Mouse (Mus musculus): ENCODE results near the gene Foxo3. TPM values are rescaled to one million over a fixed set of nuclear protein-coding genes. Genes with fewer than 3 reads are reported as not detected.

Foxo3 gene
- polyA plus RNA-seq, 1 experiment from 2014 or later: 7.1 TPM

DNA sequence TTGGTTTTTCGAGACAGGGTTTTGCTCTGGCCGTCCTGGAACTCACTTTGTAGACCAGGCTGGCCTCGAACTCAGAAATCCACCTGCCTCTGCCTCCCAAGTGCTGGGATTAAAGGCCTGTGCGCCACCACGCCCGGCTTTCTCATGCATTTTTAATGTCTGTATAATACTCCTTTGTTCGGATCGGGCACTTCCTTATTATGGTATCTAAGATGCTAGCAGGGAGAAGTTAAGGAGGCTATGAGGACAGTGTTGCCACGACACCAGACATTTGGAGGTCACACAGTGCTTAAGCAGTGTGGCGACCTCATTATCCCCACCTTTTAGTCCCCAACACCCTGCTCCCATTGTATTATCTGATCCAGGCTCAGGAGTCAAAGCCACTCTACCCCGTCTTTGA lies 97.8 kb downstream of the Foxo3 start:
- Histone ChIP-seq H3K4me2 (ENCODE audit: low read length) (no peak overlapping the region), H3K9me3 (ENCODE audit: control insufficient read depth, low read length) (no peaks in the 10 kb centered on the region), H3K9ac (ENCODE audit: low read length) (no peak overlapping the region), H3K27ac (replicated peaks in 1 of 2; ENCODE audit: control insufficient read depth in 1 of 2, insufficient read depth in 1 of 2, low read depth in 2 of 2, low read length in 2 of 2) (no peak overlapping the region), H3K27me3 (ENCODE audit: control insufficient read depth, insufficient read depth, low read length) (no peaks in the 10 kb centered on the region), H3K4me3 (ENCODE audit: control insufficient read depth in 1 of 2, insufficient read depth in 1 of 2, low read depth in 1 of 2, low read length in 2 of 2) (no peak overlapping the region), H3K4me1 (ENCODE audit: control insufficient read depth in 2 of 2, insufficient read depth in 2 of 2, low read length in 2 of 2) (no peaks in the 10 kb centered on the region), H3K36me3 (ENCODE audit: control insufficient read depth, insufficient read depth, low read length) (peaks cover 9% of the 10 kb centered on the region)
- WGBS: 93% methylated on average over 11 of the region's 11 CpGs
- no peak for ATAC-seq (ENCODE audit: insufficient number of reproducible peaks, insufficient read depth, low FRiP score, low read depth)

DNA sequence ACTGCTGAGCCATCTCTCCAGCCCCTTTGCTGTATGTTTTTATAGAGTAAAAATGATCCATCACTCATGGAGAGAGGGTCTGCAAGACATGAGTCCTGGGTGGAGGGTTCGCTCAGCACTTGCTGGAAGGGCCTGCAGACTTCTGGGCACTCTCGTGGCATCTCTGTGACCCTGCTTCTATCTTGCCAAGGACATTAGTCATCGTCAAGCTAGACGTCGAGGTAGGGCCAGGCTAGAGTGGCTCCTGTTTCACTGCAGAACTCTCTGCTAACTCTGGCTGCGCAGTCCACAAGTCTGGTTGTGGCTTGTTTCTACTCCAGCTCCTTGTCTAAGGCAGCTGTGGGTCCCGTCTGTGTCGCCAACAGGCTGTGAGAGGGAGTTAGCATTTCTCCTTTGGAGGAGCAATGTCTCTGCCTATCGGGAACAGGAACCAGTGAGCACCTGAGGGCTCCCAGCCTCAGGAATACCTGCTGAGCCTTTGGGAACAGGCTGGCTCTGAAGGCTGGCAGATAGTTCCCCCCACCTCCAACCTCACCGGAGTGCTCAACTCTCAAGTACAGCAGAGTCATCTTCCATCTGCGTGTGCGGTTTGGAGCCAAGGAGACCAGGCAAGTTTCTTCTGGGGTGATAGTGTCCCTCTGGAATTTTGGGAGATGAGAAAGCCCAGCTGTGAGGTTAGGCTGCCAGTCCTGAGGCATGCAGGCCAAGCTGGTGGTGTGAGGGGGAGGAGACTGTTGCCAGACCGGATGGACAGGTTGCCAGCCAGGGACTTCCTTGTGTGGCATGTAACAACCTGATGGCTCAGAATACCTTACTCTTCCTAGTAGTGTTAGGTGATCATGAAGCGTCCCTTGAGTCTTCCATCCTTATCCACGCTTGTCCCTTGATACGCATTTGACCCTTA lies 98.5 kb downstream of the Foxo3 start:
- H3K9ac ChIP-seq (ENCODE audit: low read length): no peak overlapping the region
- no peaks in the 10 kb centered on the region for H3K4me1 ChIP-seq (ENCODE audit: control insufficient read depth in 2 of 2, insufficient read depth in 2 of 2, low read length in 2 of 2)
- no peak overlapping the region for H3K4me2 ChIP-seq (ENCODE audit: low read length)
- ATAC-seq (ENCODE audit: insufficient number of reproducible peaks, insufficient read depth, low FRiP score, low read depth): no peak
- 77% methylated on average over 16 of the region's 16 CpGs for WGBS
- no peaks in the 10 kb centered on the region for H3K9me3 ChIP-seq (ENCODE audit: control insufficient read depth, low read length)
- H3K27me3 ChIP-seq (ENCODE audit: control insufficient read depth, insufficient read depth, low read length): no peaks in the 10 kb centered on the region
- H3K27ac ChIP-seq (replicated peaks in 1 of 2; ENCODE audit: control insufficient read depth in 1 of 2, insufficient read depth in 1 of 2, low read depth in 2 of 2, low read length in 2 of 2): no peak overlapping the region
- peaks cover 3% of the 10 kb centered on the region; the same call in 1 of the 2 replicates for H3K36me3 ChIP-seq (ENCODE audit: control insufficient read depth, insufficient read depth, low read length)
- H3K4me3 ChIP-seq (ENCODE audit: control insufficient read depth in 1 of 2, insufficient read depth in 1 of 2, low read depth in 1 of 2, low read length in 2 of 2): no peak overlapping the region

DNA sequence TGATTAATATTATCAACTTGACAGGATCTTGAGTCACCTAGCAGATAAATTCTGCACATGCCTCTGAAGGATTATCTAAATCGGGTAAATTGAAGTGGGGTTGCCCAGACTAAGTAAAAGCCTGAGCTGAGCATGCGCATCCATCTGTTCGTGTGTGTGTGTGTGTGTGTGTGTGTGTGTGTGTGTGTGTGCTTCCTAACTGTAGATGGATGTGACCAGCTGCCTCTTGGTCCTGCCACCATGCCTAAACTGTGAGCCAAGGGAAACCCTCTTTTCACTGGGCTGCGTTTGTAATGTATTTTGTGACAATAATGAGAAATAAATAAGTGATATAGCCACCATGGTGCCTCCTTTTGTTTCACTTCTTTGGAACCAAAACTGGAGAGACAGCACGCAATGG lies 102.3 kb downstream of the Foxo3 start:
- Histone ChIP-seq H3K9ac (ENCODE audit: low read length) (no peak overlapping the region), H3K9me3 (ENCODE audit: control insufficient read depth, low read length) (no peaks in the 10 kb centered on the region), H3K36me3 (ENCODE audit: control insufficient read depth, insufficient read depth, low read length) (no peaks in the 10 kb centered on the region; the same call in 1 of the 2 replicates), H3K4me3 (ENCODE audit: control insufficient read depth in 1 of 2, insufficient read depth in 1 of 2, low read depth in 1 of 2, low read length in 2 of 2) (no peak overlapping the region), H3K27me3 (ENCODE audit: control insufficient read depth, insufficient read depth, low read length) (no peaks in the 10 kb centered on the region), H3K27ac (replicated peaks in 1 of 2; ENCODE audit: control insufficient read depth in 1 of 2, insufficient read depth in 1 of 2, low read depth in 2 of 2, low read length in 2 of 2) (no peak overlapping the region), H3K4me2 (ENCODE audit: low read length) (no peak overlapping the region), H3K4me1 (ENCODE audit: control insufficient read depth in 2 of 2, insufficient read depth in 2 of 2, low read length in 2 of 2) (peaks cover 0 to 6% of the 10 kb centered on the region in 2 experiments; a peak in 1 of 4 replicates)
- WGBS: 68% methylated on average over 5 of the region's 5 CpGs
- ATAC-seq (ENCODE audit: insufficient number of reproducible peaks, insufficient read depth, low FRiP score, low read depth): no peak

DNA sequence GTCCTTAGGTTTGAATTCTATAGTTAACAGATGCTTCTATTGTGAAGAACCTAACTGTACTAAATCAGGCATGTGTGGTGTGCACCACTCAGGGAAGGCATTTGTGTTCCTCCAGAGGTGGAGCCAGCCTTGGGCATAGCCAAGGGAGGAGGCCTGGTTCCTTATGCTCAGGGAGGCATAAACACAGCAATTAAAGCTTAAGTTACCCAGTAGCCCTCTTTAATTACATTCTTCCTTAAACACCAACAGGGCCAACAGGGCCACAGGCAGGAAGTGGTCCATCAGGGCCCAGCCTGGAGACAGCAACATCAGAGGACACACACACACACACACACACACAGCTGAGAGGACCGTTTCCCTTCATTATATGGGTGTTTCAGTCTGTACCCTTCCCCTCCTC lies 102.7 kb downstream of the Foxo3 start:
- Histone ChIP-seq H3K4me3 (ENCODE audit: control insufficient read depth in 1 of 2, insufficient read depth in 1 of 2, low read depth in 1 of 2, low read length in 2 of 2) (no peak overlapping the region), H3K4me2 (ENCODE audit: low read length) (no peak overlapping the region), H3K9ac (ENCODE audit: low read length) (no peak overlapping the region), H3K27ac (replicated peaks in 1 of 2; ENCODE audit: control insufficient read depth in 1 of 2, insufficient read depth in 1 of 2, low read depth in 2 of 2, low read length in 2 of 2) (no peak overlapping the region), H3K4me1 (ENCODE audit: control insufficient read depth in 2 of 2, insufficient read depth in 2 of 2, low read length in 2 of 2) (peaks cover 0 to 6% of the 10 kb centered on the region in 2 experiments; a peak in 1 of 4 replicates), H3K36me3 (ENCODE audit: control insufficient read depth, insufficient read depth, low read length) (no peaks in the 10 kb centered on the region; the same call in 1 of the 2 replicates), H3K27me3 (ENCODE audit: control insufficient read depth, insufficient read depth, low read length) (no peaks in the 10 kb centered on the region), H3K9me3 (ENCODE audit: control insufficient read depth, low read length) (no peaks in the 10 kb centered on the region)
- WGBS: 26% methylated on average over 1 of the region's 1 CpGs
- ATAC-seq (ENCODE audit: insufficient number of reproducible peaks, insufficient read depth, low FRiP score, low read depth): no peak

DNA sequence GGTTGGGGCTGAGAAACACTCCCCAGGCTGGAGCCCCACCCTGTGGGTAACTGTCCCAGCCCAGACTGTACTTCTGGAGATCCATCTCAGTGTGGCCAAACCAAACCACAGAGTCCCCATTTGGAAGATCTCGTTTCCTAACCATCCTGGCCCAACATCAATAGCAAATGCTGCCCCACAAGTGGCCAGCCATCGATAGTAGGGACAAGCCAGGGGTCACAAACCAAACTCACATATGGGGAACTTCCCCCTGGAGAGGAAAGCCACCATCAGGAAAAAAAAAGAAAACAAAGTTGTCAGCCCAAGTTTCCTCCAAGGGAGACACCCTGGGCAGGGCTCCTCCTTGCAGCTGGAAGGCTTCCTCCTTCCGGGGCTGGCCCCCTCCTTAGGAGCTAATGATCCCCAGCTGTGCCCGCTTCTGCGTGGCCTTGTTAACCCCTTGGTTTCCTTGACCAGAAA lies 105.6 kb downstream of the Foxo3 start:
- 31% methylated on average over 5 of the region's 5 CpGs for WGBS
- Histone ChIP-seq H3K4me3 (ENCODE audit: control insufficient read depth in 1 of 2, insufficient read depth in 1 of 2, low read depth in 1 of 2, low read length in 2 of 2) (no peak overlapping the region), H3K4me1 (ENCODE audit: control insufficient read depth in 2 of 2, insufficient read depth in 2 of 2, low read length in 2 of 2) (peaks cover 0 to 6% of the 10 kb centered on the region in 2 experiments; a peak in 1 of 4 replicates), H3K36me3 (ENCODE audit: control insufficient read depth, insufficient read depth, low read length) (no peaks in the 10 kb centered on the region), H3K9ac (ENCODE audit: low read length) (no peak overlapping the region), H3K9me3 (ENCODE audit: control insufficient read depth, low read length) (no peaks in the 10 kb centered on the region), H3K4me2 (ENCODE audit: low read length) (no peak overlapping the region), H3K27ac (replicated peaks in 1 of 2; ENCODE audit: control insufficient read depth in 1 of 2, insufficient read depth in 1 of 2, low read depth in 2 of 2, low read length in 2 of 2) (no peak overlapping the region), H3K27me3 (ENCODE audit: control insufficient read depth, insufficient read depth, low read length) (no peaks in the 10 kb centered on the region)
- no peak for ATAC-seq (ENCODE audit: insufficient number of reproducible peaks, insufficient read depth, low FRiP score, low read depth)

DNA sequence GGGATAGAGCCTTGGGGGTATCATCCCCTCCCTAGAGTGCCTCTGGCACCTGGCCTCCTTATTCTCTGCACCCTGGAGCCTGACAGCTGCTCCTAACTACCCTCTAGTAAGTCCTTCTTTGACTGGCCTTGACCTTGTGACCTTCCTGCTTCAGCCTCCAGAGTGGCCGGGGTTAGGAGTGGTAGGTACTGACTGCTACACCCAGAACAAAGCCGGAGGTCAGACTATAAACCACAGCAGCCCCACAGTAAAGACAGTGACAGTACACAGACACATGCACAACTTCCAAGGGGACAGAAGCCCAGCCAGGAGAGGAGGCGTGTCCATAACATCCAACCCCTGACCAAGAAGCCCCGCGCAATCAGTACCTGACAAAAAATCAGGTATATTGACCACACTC lies 106.4 kb downstream of the Foxo3 start:
- Histone ChIP-seq H3K4me1 (ENCODE audit: control insufficient read depth in 2 of 2, insufficient read depth in 2 of 2, low read length in 2 of 2) (peaks cover 0 to 6% of the 10 kb centered on the region in 2 experiments; a peak in 1 of 4 replicates), H3K27me3 (ENCODE audit: control insufficient read depth, insufficient read depth, low read length) (no peaks in the 10 kb centered on the region), H3K9me3 (ENCODE audit: control insufficient read depth, low read length) (no peaks in the 10 kb centered on the region), H3K9ac (ENCODE audit: low read length) (no peak overlapping the region), H3K4me2 (ENCODE audit: low read length) (no peak overlapping the region), H3K27ac (replicated peaks in 1 of 2; ENCODE audit: control insufficient read depth in 1 of 2, insufficient read depth in 1 of 2, low read depth in 2 of 2, low read length in 2 of 2) (no peak overlapping the region), H3K36me3 (ENCODE audit: control insufficient read depth, insufficient read depth, low read length) (no peaks in the 10 kb centered on the region), H3K4me3 (ENCODE audit: control insufficient read depth in 1 of 2, insufficient read depth in 1 of 2, low read depth in 1 of 2, low read length in 2 of 2) (no peak overlapping the region)
- no peak for ATAC-seq (ENCODE audit: insufficient number of reproducible peaks, insufficient read depth, low FRiP score, low read depth)
- WGBS: 69% methylated on average over 5 of the region's 5 CpGs

DNA sequence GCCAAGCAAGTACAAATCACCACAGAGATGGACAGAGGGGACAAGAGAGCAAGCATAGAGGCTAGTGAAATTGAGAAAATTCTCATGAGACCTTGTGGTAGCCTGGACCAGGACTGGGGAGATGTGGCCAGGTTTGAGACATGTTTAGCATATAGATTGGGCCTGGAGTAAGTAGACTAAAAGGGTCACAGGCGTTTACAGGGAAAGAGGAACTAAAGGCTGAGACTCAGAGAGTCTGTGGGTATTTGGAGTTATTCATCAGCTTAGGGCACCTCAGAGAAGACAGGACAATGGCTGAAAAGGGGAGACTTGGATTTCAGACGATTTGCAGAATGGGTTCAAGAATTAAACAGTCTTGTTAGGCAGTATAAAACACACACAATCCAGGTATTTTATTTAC lies 121.8 kb downstream of the Foxo3 start:
- peaks cover 16% of the 10 kb centered on the region for H3K9me3 ChIP-seq (ENCODE audit: control insufficient read depth, low read length)
- H3K36me3 ChIP-seq (ENCODE audit: control insufficient read depth, insufficient read depth, low read length): no peaks in the 10 kb centered on the region
- no peaks in the 10 kb centered on the region for H3K27me3 ChIP-seq (ENCODE audit: control insufficient read depth, insufficient read depth, low read length)
- no peak overlapping the region for H3K4me3 ChIP-seq (ENCODE audit: control insufficient read depth in 1 of 2, insufficient read depth in 1 of 2, low read depth in 1 of 2, low read length in 2 of 2)
- H3K9ac ChIP-seq (ENCODE audit: low read length): no peak overlapping the region
- WGBS: 83% methylated on average over 2 of the region's 2 CpGs
- H3K27ac ChIP-seq (replicated peaks in 1 of 2; ENCODE audit: control insufficient read depth in 1 of 2, insufficient read depth in 1 of 2, low read depth in 2 of 2, low read length in 2 of 2): no peak overlapping the region
- no peak for ATAC-seq (ENCODE audit: insufficient number of reproducible peaks, insufficient read depth, low FRiP score, low read depth)
- H3K4me2 ChIP-seq (ENCODE audit: low read length): no peak overlapping the region
- H3K4me1 ChIP-seq (ENCODE audit: control insufficient read depth in 2 of 2, insufficient read depth in 2 of 2, low read length in 2 of 2): peaks cover 0 to 10% of the 10 kb centered on the region in 2 experiments; a peak in 1 of 4 replicates

All from heart, embryonic 14.5 days (tissue).